Mouse (Mus musculus) ES-E14 (cell line): ENCODE results near the gene Gm11172. TPM values are rescaled to one million over a fixed set of nuclear protein-coding genes. Genes with fewer than 3 reads are reported as not detected.

Experiments
- DNase-seq: peaks from one replicate; pipeline ENCODE4 v3.0.0-alpha.2; 2013; ENCODE audit warnings: low read depth, low spot score
- H3K27ac ChIP-seq: 2 replicates; pipeline ENCODE4 v1.5.1; 2012; ENCODE audit warnings: low read depth, mild to moderate bottlenecking, low read length, moderate library complexity, mixed read lengths; ENCODE audit not compliant: poor library complexity, insufficient read depth, severe bottlenecking
- H3K36me3 ChIP-seq: 2 replicates; pipeline ENCODE4 v1.6.1; 2012; ENCODE audit warnings: mild to moderate bottlenecking, low read length, moderate library complexity, mixed read lengths; ENCODE audit not compliant: control insufficient read depth, poor library complexity, insufficient read depth, severe bottlenecking
- H3K4me1 ChIP-seq, 2 experiments: fragments of 150-350 bp in 1 of 2; sonication (generic) in 1 of 2; 2 replicates each; pipeline ENCODE4 v1.6.1; 2012; ENCODE audit warnings: low read length in 2 of 2, mild to moderate bottlenecking in 1 of 2, mixed read lengths in 1 of 2; ENCODE audit not compliant: control insufficient read depth in 2 of 2, insufficient read depth in 2 of 2, poor library complexity in 1 of 2
- H3K4me3 ChIP-seq, 2 experiments: fragments of 150-350 bp in 1 of 2; sonication (generic) in 1 of 2; 2 replicates each; pipeline ENCODE4 v1.5.1; 2012; ENCODE audit warnings: low read length in 2 of 2, low read depth in 1 of 2, mild to moderate bottlenecking in 1 of 2, mixed read lengths in 1 of 2; ENCODE audit not compliant: insufficient read depth in 1 of 2, poor library complexity in 1 of 2, severe bottlenecking in 1 of 2
- H3K9ac ChIP-seq: 2 replicates; pipeline ENCODE4 v1.6.1; 2012; ENCODE audit warnings: low read depth, mild to moderate bottlenecking, low read length, mixed read lengths; ENCODE audit not compliant: poor library complexity, insufficient read depth, severe bottlenecking
- H3K9me3 ChIP-seq: fragments of 150-350 bp; sonication (generic); 2 replicates; pipeline ENCODE4 v1.6.1; 2012; ENCODE audit warnings: low read depth, mild to moderate bottlenecking, low read length; ENCODE audit not compliant: control insufficient read depth, insufficient read depth
- CHD2 ChIP-seq: IDR thresholded peaks from 2 replicates; pipeline ENCODE4 v1.6.1; 2014; ENCODE audit warnings: mild to moderate bottlenecking, low read depth, low read length, inconsistent platforms
- HCFC1 ChIP-seq: IDR thresholded peaks from 2 replicates; pipeline ENCODE4 v1.6.1; 2012; ENCODE audit warnings: low read length, inconsistent platforms, borderline replicate concordance; ENCODE audit not compliant: insufficient read depth
- MAFK ChIP-seq: IDR thresholded peaks from 2 replicates; pipeline ENCODE4 v1.6.1; 2014; ENCODE audit warnings: mild to moderate bottlenecking, low read depth, low read length, inconsistent platforms; ENCODE audit not compliant: insufficient read depth
- ZC3H11A ChIP-seq: IDR thresholded peaks from 2 replicates; pipeline ENCODE4 v1.6.1; 2012; ENCODE audit warnings: low read depth, mild to moderate bottlenecking, inconsistent platforms, low read length, borderline replicate concordance
- ZNF384 ChIP-seq: IDR thresholded peaks from 2 replicates; pipeline ENCODE4 v1.6.1; 2012; ENCODE audit warnings: low read depth, low read length, inconsistent platforms
- in situ Hi-C, 2 experiments: fragments of 600-800 bp; cut with MboI; formaldehyde crosslinking; loops; one replicate each; pipeline ENCODE4 v1.15.1; 2025; ENCODE audit warnings: low sequenced_read_pairs in 2 of 2, inconsistent platforms in 1 of 2; ENCODE audit not compliant: unreplicated experiment in 2 of 2
- total RNA-seq: library from RNA; depleted of rRNA; stranded (reverse); fragments of 300-350 nt; gene quantifications from 2 replicates; pipeline ENCODE4 v1.2.3, GENCODE M21; 2012

Gene Gm11172
- total RNA-seq, 1 experiment, result not detected

- peaks cover 7 to 12% of the 10 kb centered on the region in 2 experiments; a peak in 2 of 4 replicates for H3K4me1 ChIP-seq
- no peak overlapping the region for H3K4me3 ChIP-seq
- no peaks in the 10 kb centered on the region for H3K9me3 ChIP-seq
- H3K36me3 ChIP-seq, result no peaks in the 10 kb centered on the region
- no peak overlapping the region for H3K27ac ChIP-seq
- in situ Hi-C loops, result loop anchor here in 1 of 2 experiments (10.0 kb wide), 1 partner anchor 368 kb away; the partner anchor contains the start of gene Nubp1
- TF ChIP-seq ZNF384, result no peak
- TF ChIP-seq ZC3H11A, result no peak
- H3K9ac ChIP-seq, result no peak overlapping the region
- no peak for DNase-seq
Measured at GRCm38 (mm10) chr16:10782377-10783151, 30.2 kb upstream of the Gm11172 start.

- Histone ChIP-seq H3K36me3 (no peaks in the 10 kb centered on the region), H3K4me3 (no peak overlapping the region), H3K9ac (no peak overlapping the region), H3K27ac (no peak overlapping the region), H3K4me1 (peaks cover 7 to 14% of the 10 kb centered on the region in 2 experiments; a peak in 2 of 4 replicates), H3K9me3 (no peaks in the 10 kb centered on the region)
- in situ Hi-C loops, result loop anchor here in 1 of 2 experiments (10.0 kb wide), 1 partner anchor 368 kb away; the partner anchor contains the start of gene Nubp1
- TF ChIP-seq MAFK (no peak), CHD2 (no peak), ZC3H11A (no peak), ZNF384 (no peak), HCFC1 (no peak)
- no peak for DNase-seq
Measured at GRCm38 (mm10) chr16:10783152-10783434, 29.6 kb upstream of the Gm11172 start.

- H3K9ac ChIP-seq, result no peak overlapping the region
- H3K27ac ChIP-seq, result no peak overlapping the region
- in situ Hi-C loops, result loop anchor here in 1 of 2 experiments (10.0 kb wide), 1 partner anchor 369 kb away; the partner anchor contains the start of gene Nubp1
- no peak overlapping the region for H3K4me3 ChIP-seq
- no peak for TF ChIP-seq ZNF384
- TF ChIP-seq ZC3H11A, result no peak
- TF ChIP-seq MAFK, result no peak
- TF ChIP-seq HCFC1, result no peak
- no peak for TF ChIP-seq CHD2
- peaks cover 7 to 17% of the 10 kb centered on the region in 2 experiments; a peak in 2 of 4 replicates for H3K4me1 ChIP-seq
- no peak for DNase-seq
- H3K36me3 ChIP-seq, result no peaks in the 10 kb centered on the region
- H3K9me3 ChIP-seq, result no peaks in the 10 kb centered on the region
Measured at GRCm38 (mm10) chr16:10783451-10783850, 29.3 kb upstream of the Gm11172 start.

- Histone ChIP-seq H3K9me3 (no peaks in the 10 kb centered on the region), H3K9ac (peak overlapping the region; percentile 60), H3K27ac (no peak overlapping the region), H3K36me3 (no peaks in the 10 kb centered on the region), H3K4me3 (peak overlapping the region; percentile 81 to 98), H3K4me1 (peaks cover 7 to 18% of the 10 kb centered on the region in 2 experiments; a peak in 2 of 4 replicates)
- DNase-seq, result no peak
- TF ChIP-seq ZC3H11A (no peak), CHD2 (no peak), HCFC1 (no peak), ZNF384 (no peak), MAFK (no peak)
- in situ Hi-C loops, result loop anchor here in 1 of 2 experiments (10.0 kb wide), 1 partner anchor 369 kb away; the partner anchor contains the start of gene Nubp1
Measured at GRCm38 (mm10) chr16:10783883-10784792, 28.6 kb upstream of the Gm11172 start.
